In the genomic region with DNA sequence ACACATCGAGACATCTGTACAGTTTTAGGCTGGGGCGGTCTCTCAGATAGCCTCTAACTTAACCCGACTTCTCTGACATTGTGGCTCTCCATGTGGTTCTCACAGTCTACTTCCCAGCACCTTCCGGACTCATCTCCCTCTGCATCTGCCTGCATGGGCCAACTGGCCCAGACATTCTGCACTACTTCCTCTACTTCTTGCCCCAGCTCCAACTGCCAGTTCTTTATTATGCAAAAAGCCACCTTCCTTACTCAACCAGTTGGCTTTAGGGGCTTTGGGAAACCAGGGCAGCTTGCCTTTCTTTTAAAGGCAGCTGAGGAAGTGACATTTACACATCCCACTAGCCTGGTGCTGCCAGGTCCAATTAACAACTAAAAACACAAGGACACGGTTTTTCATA, we compare ENCODE assay signal across 27 mouse cellular contexts.
DNase-seq lines count a peak whose midpoint lies in the region; ATAC-seq and TF ChIP-seq lines count a peak whose summit lies in the region.
"Had no signal": no experiment of that assay in that cellular context is flagged by ENCODE, and none has a peak within 500 bp of the region (broad histone marks: within the 10 kb centered on the region; RNA-seq: fewer than 3 reads in every experiment).

No protein-coding gene starts in this region.

- TF ChIP-seq EP300 in lung, postnatal 0 days (IDR thresholded peaks at IDR 0.05): no peak

- no peak overlapping the region for H3K4me3 ChIP-seq in lung, postnatal 0 days (ENCODE audit: low read depth, low read length)
- no peak overlapping the region for H3K4me3 ChIP-seq in lung, adult 2 months (replicated peaks; ENCODE audit: extremely low read depth, low read depth, low read length)
- no peak overlapping the region for H3K4me3 ChIP-seq in hindbrain, embryonic 16.5 days (ENCODE audit: low read length)
- H3K4me3 ChIP-seq: embryonic facial prominence, embryonic 12.5 days; erythroblast, embryonic 14.5 days; gastrocnemius, adult 2 months; heart, embryonic 10.5 days; hindbrain, embryonic 10.5 days; limb, embryonic 15.5 days; liver, embryonic 15.5 days; midbrain, embryonic 10.5 days; neural tube, embryonic 15.5 days had no signal

- H3K9me3 ChIP-seq in lung, postnatal 0 days (ENCODE audit: low read length): no peaks in the 10 kb centered on the region
- no peaks in the 10 kb centered on the region for H3K9me3 ChIP-seq in hindbrain, embryonic 16.5 days (ENCODE audit: control insufficient read depth, low read length)
- H3K9me3 ChIP-seq: embryonic facial prominence, embryonic 12.5 days; heart, embryonic 10.5 days; hindbrain, embryonic 10.5 days; limb, embryonic 15.5 days; liver, embryonic 15.5 days; midbrain, embryonic 10.5 days; neural tube, embryonic 15.5 days had no signal

- H3K4me2 ChIP-seq in lung, postnatal 0 days (replicated peaks; ENCODE audit: low read depth, low read length): no peak overlapping the region
- H3K4me2 ChIP-seq in hindbrain, embryonic 16.5 days (ENCODE audit: low read length): no peak overlapping the region
- H3K4me2 ChIP-seq: embryonic facial prominence, embryonic 12.5 days; limb, embryonic 15.5 days; liver, embryonic 15.5 days; neural tube, embryonic 15.5 days had no signal

- no peak for TF ChIP-seq CTCF in lung, postnatal 0 days (IDR thresholded peaks at IDR 0.05)
- no peak for TF ChIP-seq CTCF in lung, adult 2 months (IDR thresholded peaks at IDR 0.05; ENCODE audit: insufficient read depth, low read length)

- no peaks in the 10 kb centered on the region for H3K4me1 ChIP-seq in lung, postnatal 0 days (ENCODE audit: insufficient read depth, low read depth, low read length)
- no peaks in the 10 kb centered on the region for H3K4me1 ChIP-seq in lung, adult 2 months (ENCODE audit: control insufficient read depth, insufficient read depth, low read length)
- H3K4me1 ChIP-seq in hindbrain, embryonic 16.5 days (ENCODE audit: control insufficient read depth, insufficient read depth, low read depth, low read length): no peaks in the 10 kb centered on the region
- H3K4me1 ChIP-seq: embryonic facial prominence, embryonic 12.5 days; heart, embryonic 10.5 days; liver, embryonic 15.5 days; neural tube, embryonic 15.5 days had no signal

- no peaks in the 10 kb centered on the region for H3K27me3 ChIP-seq in lung, postnatal 0 days (replicated peaks; ENCODE audit: insufficient read depth, low read length)
- H3K27me3 ChIP-seq in hindbrain, embryonic 16.5 days (replicated peaks; ENCODE audit: control insufficient read depth, insufficient read depth, low read length): no peaks in the 10 kb centered on the region
- H3K27me3 ChIP-seq: embryonic facial prominence, embryonic 12.5 days; limb, embryonic 15.5 days; liver, embryonic 15.5 days; neural tube, embryonic 15.5 days had no signal

- DNase-seq in lung, postnatal 0 days (ENCODE audit: low spot score): peak; percentile 13
- no peak for DNase-seq in lung, adult 2 months
- peak; percentile 19 for DNase-seq in ES-CJ7 (ENCODE audit: low read depth, low spot score)
- DNase-seq in thymus, postnatal 14 days: no peak
- DNase-seq: adrenal gland, postnatal 14 days; cerebellum, adult 11 months; cerebellum, adult 9-11 months; gastrocnemius, adult 2 months; kidney, postnatal 4 days; left cerebral cortex, postnatal 4 days; thymus, adult 18-20 months; thymus, postnatal 4 days had no signal

- no peak for ATAC-seq in lung, postnatal 0 days
- ATAC-seq in common myeloid progenitor, adult 5-6 weeks (replicated peaks; ENCODE audit: low read depth, poor library complexity, severe bottlenecking): peak; percentile 87
- ATAC-seq in neutrophil, adult 5-6 weeks (ENCODE audit: extremely low read depth, insufficient number of reproducible peaks, low FRiP score, poor library complexity, severe bottlenecking): peak; percentile 42; the same call in 1 of the 2 replicates
- no peak for ATAC-seq in hindbrain, embryonic 16.5 days
- ATAC-seq: forebrain, embryonic 14.5 days; hindbrain, postnatal 0 days; intestine, postnatal 0 days; midbrain, embryonic 16.5 days had no signal

- no peaks in the 10 kb centered on the region for H3K36me3 ChIP-seq in lung, postnatal 0 days (ENCODE audit: insufficient read depth, low read length)
- H3K36me3 ChIP-seq in hindbrain, embryonic 16.5 days (ENCODE audit: control insufficient read depth, insufficient read depth, low read length): no peaks in the 10 kb centered on the region
- H3K36me3 ChIP-seq: embryonic facial prominence, embryonic 12.5 days; heart, embryonic 10.5 days; hindbrain, embryonic 10.5 days; limb, embryonic 15.5 days; liver, embryonic 15.5 days; midbrain, embryonic 10.5 days; neural tube, embryonic 15.5 days had no signal

- TF ChIP-seq POLR2A in lung, adult 2 months (IDR thresholded peaks at IDR 0.05; ENCODE audit: borderline replicate concordance, extremely low read depth, low read depth, low read length): no peak

- H3K27ac ChIP-seq in lung, postnatal 0 days (ENCODE audit: low read length): no peak overlapping the region
- no peak overlapping the region for H3K27ac ChIP-seq in hindbrain, embryonic 16.5 days (ENCODE audit: low read depth, low read length)
- H3K27ac ChIP-seq: embryonic facial prominence, embryonic 12.5 days; gastrocnemius, adult 2 months; heart, embryonic 10.5 days; hindbrain, embryonic 10.5 days; hindbrain, postnatal 0 days; limb, embryonic 15.5 days; liver, embryonic 15.5 days; midbrain, embryonic 10.5 days; neural tube, embryonic 15.5 days had no signal

- no peak overlapping the region for H3K9ac ChIP-seq in lung, postnatal 0 days (replicated peaks; ENCODE audit: low read depth)
- no peak overlapping the region for H3K9ac ChIP-seq in hindbrain, embryonic 16.5 days (ENCODE audit: low read depth, low read length)
- H3K9ac ChIP-seq: embryonic facial prominence, embryonic 12.5 days; limb, embryonic 15.5 days; liver, embryonic 15.5 days; neural tube, embryonic 15.5 days had no signal

- 75% methylated on average over 5 of the region's 5 CpGs for WGBS in lung, postnatal 0 days
- 80% methylated on average over 5 of the region's 5 CpGs for WGBS in lung, adult 2 months
- WGBS in hindbrain, embryonic 16.5 days: 86% methylated on average over 5 of the region's 5 CpGs

Comparison
In these comparisons a context has a peak if more than half of its experiments do, and no peak if none do; other contexts are left out.
1. DNase-seq: peak in lung, postnatal 0 days (single experiment) and ES-CJ7 (single experiment); none in lung, adult 2 months (single experiment) and thymus, postnatal 14 days (single experiment).
2. ATAC-seq: peak in common myeloid progenitor, adult 5-6 weeks (single experiment) and neutrophil, adult 5-6 weeks (single experiment); none in lung, postnatal 0 days (single experiment) and hindbrain, embryonic 16.5 days (single experiment).